Mouse (Mus musculus): ENCODE results near the gene Eva1c.
A peak's percentile ranks its signal among the peaks of the same experiment; 100 is the strongest.

Eva1c gene

DNA sequence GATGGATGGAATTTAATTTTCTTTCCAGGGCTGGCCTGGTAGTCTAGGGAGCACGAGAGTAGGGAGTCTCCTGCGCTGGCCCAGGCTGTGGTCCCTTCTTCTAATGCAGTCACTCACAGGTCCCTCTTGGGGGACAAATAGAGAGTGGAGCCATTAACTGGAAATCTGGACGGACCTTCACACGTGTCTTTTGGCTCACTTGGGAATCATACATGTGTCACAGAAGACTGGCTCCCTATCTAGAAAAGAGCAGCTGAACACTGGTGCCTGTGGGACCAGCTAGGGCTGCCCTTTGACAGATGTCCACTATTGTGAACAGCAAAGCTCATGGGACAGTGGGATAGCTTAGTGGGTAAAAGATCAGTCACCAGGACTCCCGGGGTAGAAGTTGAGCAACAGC is 478 bp upstream of the Eva1c start:
- DNase-seq (ENCODE audit: low read depth), result no peak

DNA sequence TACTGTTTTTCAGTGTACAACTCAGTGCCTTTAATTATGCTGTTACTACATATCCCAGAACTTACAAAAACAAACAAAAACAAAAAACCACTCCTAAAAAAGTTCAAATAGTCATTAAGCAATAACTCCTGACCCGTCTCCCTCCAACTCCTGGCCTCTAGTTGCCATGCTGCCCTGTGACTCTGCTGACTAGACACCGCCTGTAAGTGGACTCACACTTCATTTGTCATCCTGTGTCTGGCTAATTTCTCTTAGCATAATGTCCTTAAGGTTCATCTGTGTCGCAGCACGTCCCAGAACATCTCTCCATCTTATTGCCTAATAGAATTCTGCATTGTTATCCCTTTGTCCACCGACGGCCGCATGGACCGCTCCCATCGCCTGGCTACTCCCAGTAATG is 979 bp downstream of the Eva1c start:
- DNase-seq (ENCODE audit: low read depth), result no peak

DNA sequence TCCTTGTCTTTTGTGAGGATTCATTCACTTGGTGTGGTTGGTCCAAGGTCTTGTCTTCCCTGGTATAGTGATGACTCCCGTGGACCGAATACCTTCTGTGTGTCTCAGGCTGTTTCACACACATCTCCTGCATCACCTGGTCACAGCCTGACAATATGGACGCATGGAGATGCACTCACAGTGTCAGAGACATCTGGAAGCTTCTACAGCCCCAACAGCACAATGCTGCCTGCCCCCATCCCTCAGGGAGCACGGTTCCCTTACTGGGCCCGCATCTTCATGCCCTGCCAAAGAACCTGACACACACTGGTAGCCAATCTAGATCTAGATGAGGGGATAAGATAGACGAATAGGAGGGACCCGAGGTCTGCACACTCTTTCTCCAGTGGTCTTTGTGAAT is 2.6 kb downstream of the Eva1c start:
- DNase-seq (ENCODE audit: low read depth), result no peak

GRCm38 (mm10) chr16:90829894-90830685 is 3.6 kb downstream of the Eva1c start:
- DNase-seq (ENCODE audit: low read depth), result peak; percentile 36

DNA sequence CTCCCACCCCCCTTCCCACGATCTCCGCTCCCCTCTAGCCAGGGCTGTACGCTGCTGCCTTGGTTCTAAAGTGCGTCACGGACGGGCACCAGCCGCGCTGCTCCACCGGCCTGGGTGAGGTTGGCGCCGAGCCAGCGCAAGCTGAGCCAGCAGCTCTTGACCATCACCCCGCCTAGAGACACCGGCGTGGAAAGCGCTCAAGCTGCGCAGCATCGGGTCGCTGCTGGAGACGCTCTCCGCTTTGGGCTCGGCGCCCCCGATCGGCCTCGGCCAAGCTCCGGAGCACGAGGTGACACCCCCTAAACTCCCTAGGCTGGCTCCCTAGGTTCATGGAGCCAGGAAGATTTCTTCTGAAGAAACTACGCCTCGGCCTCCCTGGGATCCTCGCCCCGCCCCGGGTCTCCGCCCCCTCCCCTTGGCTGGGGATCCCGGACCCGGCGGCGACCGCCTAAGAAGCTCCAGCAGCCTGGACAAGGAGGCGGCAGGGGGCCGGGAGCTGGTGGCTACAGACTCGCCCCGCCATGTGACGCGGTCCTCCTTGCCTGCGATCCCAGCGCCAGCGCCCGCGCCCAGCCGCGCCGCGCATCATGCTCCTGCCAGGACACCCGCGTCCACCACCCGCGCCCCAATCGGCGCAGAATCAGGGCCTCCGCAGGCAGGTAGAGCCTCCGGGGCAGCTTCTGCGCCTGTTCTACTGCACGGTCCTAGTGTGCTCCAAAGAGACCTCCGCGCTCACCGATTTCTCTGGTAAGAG is 4.3 kb downstream of the Eva1c start:
- peak; percentile 26 for DNase-seq (ENCODE audit: low read depth)

- no peak for DNase-seq (ENCODE audit: low read depth)
These were observed 5.2 kb downstream of the Eva1c start for GRCm38 (mm10) chr16:90831676-90832075.

DNA sequence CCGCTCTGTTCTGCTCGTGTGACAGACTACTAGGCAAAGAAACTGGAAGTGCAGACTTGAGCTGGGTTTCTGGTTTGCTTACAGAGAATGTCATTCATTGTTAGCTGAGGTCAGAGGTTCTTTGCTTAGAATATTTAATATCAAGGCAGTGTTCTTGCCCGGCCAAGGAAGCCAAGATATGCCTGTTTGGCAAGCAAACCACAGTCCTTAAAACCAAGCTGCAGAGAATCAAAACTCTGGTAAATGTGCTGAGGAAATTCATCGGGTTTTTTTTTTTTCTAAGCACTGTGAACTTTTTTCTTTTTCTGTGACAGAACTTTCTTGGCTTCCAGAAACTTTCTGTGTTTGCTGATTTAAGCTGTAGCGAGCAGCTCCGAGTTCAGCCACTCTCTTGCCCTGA is 6.0 kb downstream of the Eva1c start:
- DNase-seq (ENCODE audit: low read depth), result peak; percentile 54

DNA sequence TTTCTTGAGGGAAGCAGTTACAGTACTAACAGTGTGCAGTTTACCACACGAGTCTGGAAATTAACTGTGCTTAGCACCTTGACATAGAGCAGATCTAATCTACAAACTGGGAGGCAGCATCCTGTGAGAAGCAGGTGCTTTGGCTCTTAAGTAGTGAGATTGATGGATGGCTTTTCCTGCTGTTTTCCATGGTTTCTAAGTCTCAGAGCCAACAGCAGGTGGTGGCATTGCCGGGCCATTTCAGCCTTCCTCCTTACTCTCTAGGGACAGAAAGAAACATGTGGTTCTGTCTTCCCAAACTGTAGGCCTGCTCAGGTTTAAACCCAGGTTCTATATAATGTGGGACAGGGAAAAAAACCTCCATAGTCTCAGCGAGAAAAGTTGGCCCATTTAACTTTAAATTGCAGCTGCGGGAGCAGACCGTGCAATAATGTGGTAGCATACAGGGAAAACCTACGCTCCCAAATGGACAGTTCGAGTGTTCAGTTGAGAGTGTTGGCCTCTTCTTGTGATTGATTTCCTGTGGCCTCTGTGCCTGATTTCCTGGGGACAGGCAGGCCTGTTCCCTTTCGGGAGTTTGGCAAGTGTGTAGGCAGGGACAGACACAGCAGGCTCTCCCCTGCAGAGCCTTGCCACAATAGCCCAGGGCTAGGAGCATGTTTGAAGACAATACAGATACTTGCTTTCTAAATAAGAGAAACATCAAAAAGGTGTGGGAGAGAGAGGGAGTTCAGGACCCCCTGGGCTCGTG is 6.7 kb downstream of the Eva1c start:
- no peak for DNase-seq (ENCODE audit: low read depth)

DNA sequence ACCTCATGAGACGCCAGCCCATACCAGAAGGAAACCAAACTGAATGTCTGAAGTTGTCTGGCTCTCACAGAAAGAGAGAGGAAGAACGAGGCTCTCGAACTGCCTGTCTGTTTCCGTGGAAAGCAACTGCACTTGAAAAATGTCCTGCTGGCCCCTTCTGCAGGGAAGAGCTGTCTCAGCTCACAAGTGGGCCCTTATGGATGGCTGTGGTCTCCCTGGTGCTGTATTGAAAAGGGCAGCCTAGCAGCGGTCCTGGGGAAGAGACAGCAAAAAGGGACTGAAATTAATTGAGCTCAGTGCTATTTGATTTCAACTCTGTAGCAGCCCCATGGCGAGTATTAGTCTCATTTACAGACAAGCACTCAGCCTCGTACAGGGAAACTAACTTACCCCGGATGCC is 10.9 kb downstream of the Eva1c start:
- DNase-seq (ENCODE audit: low read depth), result no peak

DNA sequence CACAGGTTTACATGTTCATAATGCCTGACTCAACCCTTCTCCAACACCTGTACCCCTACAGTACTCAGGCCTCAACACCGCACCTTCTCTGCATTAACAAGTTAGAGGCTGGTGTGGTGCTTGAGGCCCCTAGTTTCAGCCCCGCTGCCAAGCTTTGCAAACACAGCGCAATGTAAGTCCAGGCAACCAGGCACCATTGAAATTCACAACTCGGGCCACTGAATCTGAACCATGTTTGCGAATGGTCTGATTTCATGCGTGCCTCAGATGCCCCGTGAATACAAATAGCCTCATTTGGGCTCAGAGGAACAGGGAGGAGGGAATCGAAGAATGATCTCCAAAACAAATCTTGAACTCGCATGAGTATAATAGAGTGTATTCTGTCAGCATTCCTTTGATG is 15.6 kb downstream of the Eva1c start:
- DNase-seq (ENCODE audit: low read depth), result no peak

GRCm38 (mm10) chr16:90845038-90845437 is 18.5 kb downstream of the Eva1c start:
- DNase-seq (ENCODE audit: low read depth), result no peak

DNA sequence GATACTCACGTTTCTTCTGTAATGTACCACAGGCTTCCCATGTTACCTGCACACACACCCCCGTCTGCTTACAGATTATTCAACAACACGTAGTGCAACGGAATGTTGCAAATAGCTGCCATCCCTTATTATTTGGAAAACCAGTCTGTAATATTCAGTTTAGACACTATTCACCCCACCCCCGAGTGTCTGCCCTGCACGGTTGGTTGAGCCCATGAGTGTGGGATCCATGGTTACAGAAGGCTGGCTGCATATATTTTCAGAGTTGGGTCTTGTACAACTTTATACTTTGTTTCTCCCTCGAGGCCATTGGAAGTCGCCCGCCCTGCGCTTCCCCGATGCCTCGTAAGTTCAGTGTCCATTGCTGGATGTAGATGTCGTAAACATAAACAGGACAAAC is 19.1 kb downstream of the Eva1c start:
- no peak for DNase-seq (ENCODE audit: low read depth)

DNA sequence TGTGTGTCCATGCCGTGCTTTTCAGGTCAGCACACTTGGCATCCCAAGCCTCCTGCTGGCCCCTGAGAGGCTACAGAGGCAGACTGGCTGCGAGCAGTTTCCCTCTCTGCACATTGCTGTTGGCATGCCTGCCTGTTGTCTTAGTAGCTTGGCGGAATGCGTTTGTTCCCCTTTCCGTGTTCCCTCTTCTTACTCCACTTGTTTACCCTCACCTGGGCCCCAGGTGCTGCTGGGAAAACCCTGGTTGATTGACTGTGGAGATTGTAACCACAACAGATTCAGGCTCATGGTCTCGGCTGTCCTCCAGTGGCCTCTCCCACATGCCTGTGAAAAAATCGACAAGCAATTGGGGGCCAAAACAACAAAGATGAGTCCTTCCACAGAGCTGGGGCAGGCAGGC is 22.2 kb downstream of the Eva1c start:
- no peak for DNase-seq (ENCODE audit: low read depth)

DNA sequence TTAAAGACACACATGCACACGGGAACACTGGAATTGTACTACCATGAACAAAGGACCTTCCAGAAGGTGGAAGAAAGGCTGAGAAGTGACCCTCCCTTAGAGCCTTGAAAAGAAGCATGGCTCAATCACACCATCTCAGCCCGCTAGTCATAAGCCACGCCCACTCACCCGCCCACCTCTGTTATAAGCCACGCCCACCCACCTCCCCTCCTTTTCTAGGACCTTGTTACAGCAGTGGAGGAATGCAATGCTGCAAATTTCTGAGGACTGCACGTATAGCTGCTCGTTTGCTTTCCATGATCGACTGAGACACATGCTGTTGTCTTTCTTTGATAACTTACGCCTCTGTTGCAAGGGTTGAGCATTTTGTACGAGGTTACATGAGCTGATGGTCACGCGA is 22.7 kb downstream of the Eva1c start:
- DNase-seq (ENCODE audit: low read depth), result no peak

GRCm38 (mm10) chr16:90850881-90851280 is 24.4 kb downstream of the Eva1c start:
- DNase-seq (ENCODE audit: low read depth), result no peak

- no peak for DNase-seq (ENCODE audit: low read depth)
These were observed 25.3 kb downstream of the Eva1c start for GRCm38 (mm10) chr16:90851621-90852334.

DNA sequence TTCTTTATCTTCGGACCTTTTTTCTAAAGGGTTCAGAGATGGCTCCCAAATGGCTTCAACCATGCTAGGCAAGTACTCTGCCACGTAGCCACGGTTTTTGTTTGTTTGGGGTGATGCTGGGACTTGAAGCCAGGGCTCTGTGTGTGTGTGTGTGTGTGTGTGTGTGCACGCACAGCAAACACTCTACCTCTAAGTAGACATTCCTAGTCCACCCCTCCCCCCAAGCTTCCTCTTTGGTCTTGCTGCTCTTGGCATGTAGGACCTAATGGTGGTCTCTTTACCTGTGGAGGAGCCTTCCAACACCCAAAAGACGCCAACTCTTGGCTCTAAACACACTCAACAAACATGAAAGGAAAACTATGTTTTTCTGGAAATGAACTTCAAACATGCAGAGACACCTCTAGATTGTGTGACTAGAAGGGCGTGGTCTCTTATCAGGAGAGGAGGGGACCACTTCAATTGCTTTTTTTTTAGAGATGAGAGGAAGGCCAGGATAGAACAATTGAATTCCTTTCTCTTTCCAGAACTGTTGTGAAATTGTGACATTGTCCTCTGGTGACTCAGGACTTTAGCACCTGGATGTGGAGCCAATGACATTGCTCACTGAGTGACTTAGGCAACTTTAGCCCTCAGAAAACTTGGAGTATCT is 30.2 kb downstream of the Eva1c start:
- DNase-seq (ENCODE audit: low read depth), result no peak

DNA sequence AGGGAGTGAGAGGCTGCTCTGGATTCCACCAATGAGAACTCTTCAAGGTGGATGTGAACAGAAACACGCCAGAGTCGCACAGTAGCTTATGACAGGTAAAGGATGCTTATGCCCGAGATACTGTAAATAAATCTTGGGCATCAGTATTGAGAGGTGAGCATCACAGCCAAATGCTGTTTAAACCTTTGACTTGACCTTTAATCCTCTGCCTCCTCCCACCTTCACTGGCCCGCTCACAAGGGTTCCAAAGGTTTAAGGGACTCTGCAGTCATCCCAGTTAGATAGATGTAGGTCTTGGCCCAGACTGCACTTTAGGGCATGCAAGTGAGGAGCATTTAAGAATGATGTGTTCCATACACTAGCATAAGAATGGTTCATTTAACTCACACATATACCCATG is 31.7 kb downstream of the Eva1c start:
- DNase-seq (ENCODE audit: low read depth), result no peak

- DNase-seq (ENCODE audit: low read depth), result no peak
These were observed 36.5 kb downstream of the Eva1c start for GRCm38 (mm10) chr16:90863036-90863435.

GRCm38 (mm10) chr16:90863468-90864046 is 37.0 kb downstream of the Eva1c start:
- no peak for DNase-seq (ENCODE audit: low read depth)

GRCm38 (mm10) chr16:90864693-90865092 is 38.2 kb downstream of the Eva1c start:
- DNase-seq (ENCODE audit: low read depth), result peak; percentile 55
